Mouse (Mus musculus) 3T3-L1 (cell line): ENCODE results near the gene Smad1.

ENCODE experiments used
- DNase-seq: peaks from one replicate; pipeline ENCODE4 v3.0.0-alpha.2; 2015; ENCODE audit warnings: low read depth, low spot score

The Smad1 gene

GRCm38 (mm10) chr8:79301548-79301947, 97.8 kb downstream of the Smad1 start:
- DNase-seq: no peak

- DNase-seq: no peak
These were observed 99.6 kb downstream of the Smad1 start for GRCm38 (mm10) chr8:79299704-79300103.

GRCm38 (mm10) chr8:79297763-79298162, 101.6 kb downstream of the Smad1 start:
- DNase-seq: peak; percentile 85

- peak; percentile 44 for DNase-seq
These were observed 103.8 kb downstream of the Smad1 start for GRCm38 (mm10) chr8:79295276-79296105.

GRCm38 (mm10) chr8:79294610-79295275, 104.6 kb downstream of the Smad1 start, which contains the start of gene Mmaa:
Mmaa (minus strand) TSS chr8:79294937.
- peak; percentile 92 for DNase-seq

GRCm38 (mm10) chr8:79293841-79294240, 105.5 kb downstream of the Smad1 start:
- peak; percentile 37 for DNase-seq

GRCm38 (mm10) chr8:79292712-79293264, 106.5 kb downstream of the Smad1 start:
- DNase-seq: no peak

GRCm38 (mm10) chr8:79289592-79289991, 109.7 kb downstream of the Smad1 start:
- DNase-seq: no peak

GRCm38 (mm10) chr8:79288681-79289080, 110.6 kb downstream of the Smad1 start:
- no peak for DNase-seq
